Mouse (Mus musculus) heart, adult 9 months (tissue): ENCODE data around the gene Smim26.
"Not testable (repeated sequence)": the region's sequence is repeated elsewhere in the genome, so short reads cannot be mapped to it uniquely, and the experiment has no call there.

Experiments
- DNase-seq, 2 experiments: peaks; one replicate each; pipeline ENCODE4 v3.0.0; 2022; ENCODE audit warnings: low spot score in 2 of 2

Gene Smim26

DNA sequence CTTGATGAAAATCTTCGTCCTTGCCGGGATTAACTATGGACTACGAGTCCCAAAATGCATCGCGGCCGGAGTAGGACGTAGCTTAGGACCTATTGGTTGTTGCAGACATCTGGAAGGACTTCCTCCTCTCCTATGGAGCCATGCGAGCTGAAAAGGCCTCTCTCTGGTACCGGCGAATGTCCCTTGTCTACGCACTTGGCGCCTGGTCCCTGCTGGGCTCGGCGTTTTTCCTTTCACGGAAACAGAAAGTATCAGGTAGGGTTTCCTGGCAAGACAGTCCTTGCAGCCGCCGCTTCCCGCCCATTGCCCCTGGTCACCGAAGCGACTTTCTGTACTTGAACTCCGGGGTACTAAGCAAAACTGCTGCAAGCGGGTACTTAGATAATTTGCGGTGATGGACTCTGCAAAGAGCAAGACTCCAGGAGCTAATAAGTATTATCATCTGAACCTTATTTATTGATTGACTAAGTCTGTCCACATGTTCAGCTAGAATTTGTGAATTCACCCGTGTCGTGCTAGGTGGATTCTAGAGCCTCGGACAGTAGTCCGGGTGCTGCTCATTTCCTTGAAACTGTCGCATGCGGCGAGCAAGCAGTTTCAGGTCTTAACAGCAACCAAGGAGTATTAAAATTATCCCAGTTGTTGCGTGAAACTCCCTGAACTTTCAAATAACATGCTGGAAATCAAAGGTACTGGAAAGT is at the start of gene Smim26:
Gene Smim26, plus strand, starts transcription at position 104 of the 701 bp plus-strand sequence.
- DNase-seq, result peak; percentile 82

DNA sequence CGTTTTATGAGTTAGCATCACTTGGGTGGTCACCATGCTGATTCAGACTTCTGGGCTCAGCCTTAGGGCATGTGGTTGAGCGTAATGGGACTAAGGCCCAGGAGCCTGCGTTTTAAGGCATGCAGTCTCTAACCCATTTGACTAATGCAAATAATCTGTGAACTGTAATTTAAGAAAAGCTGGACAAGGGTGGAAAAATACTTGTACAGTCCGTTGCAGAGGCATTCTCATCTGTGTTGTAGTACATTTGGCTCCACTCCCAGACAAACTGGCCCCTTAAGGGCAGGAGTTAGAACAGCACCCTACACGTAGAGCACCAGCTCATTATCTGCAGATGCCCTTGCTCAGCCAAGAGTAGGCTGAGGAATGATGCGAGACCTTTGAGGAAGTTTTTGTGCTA is 49.2 kb upstream of the Smim26 start:
- DNase-seq, result no peak

DNA sequence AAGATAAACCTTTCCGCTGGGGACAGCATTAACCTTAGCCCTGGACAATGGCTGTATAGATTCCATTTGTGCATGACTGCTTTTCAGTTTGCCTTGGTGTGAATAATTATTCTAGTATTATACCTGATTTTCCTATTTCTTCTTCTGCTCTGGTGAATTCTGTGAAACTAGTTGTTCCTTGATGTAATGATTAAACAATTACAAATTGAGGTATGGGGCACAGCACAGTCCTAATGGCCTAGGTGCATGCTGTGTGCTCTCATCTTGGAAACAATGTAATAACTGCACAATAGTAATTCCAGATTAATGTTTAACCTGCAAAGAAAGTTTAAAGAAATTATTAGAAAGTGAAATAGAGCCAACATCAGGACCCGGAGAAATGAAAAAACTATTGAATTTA is 48.8 kb upstream of the Smim26 start:
- no peak for DNase-seq

DNA sequence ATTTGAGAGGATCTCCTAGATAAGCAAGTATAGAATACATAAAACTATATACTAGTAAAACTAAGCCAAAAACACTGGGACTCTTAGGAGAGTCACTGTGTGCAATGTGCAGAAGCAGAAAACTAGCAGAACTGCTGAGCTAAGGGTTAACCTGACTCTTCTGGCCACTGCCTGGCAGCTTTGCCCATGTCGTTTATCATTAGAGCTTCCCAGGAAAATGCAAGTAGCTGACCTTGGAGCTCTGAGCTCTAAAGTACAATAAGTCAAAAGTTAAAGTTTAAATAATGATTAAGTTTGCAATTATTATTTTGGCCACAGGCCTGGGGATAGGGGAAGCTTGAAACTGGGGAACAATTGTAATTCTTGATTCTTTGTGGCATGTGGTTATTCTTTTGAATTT is 48.4 kb upstream of the Smim26 start:
- no peak for DNase-seq

GRCm38 (mm10) chr2:144547559-144547958 is 46.3 kb upstream of the Smim26 start:
- no peak for DNase-seq

DNA sequence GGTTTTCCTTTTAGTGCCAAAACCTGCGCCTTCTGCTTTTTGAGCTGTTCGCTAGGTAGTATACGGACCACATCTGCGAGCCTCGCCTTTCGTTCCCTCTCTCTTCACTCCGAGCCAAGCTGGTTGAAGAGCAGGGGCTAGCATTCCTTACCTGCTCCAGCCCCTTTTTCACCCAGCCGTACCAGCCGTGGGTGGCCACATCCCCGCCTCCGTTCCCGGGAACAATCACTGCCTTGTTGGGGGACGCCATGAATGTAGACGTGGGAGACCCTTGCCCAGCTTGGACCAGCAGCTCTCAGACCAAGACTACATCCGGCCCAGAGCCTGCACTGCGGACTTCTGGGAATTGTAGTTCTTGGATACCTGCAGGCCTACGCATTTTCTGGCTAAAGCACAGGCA is 43.3 kb upstream of the Smim26 start, which contains the start of gene Rbbp9:
Gene Rbbp9, minus strand, starts transcription at position 341 of the 400 bp plus-strand sequence.
- DNase-seq, result peak; percentile 47 to 56

DNA sequence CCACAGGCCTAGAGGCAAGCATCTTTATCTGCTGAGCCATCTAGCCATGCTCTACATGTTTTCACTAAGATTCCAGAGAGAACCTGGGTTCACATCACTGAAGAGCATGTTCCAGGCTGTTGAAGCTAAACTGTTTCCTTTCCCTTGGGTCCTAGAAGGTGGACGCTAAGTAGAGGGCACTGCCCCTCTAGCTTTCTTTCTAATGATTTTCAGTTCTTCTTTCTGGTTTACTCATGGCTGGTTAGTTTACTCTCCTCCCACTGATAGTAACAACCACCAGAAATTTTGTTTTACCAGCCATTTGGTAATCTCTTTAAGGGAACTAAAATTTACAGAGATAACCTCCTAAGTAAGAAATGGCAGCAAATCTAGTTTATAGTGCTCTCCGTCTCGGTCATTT is 39.9 kb upstream of the Smim26 start:
- no peak for DNase-seq

GRCm38 (mm10) chr2:144555286-144555819 is 38.5 kb upstream of the Smim26 start:
- DNase-seq, result no peak

- DNase-seq, result peak; percentile 98 to 99
These were observed 37.9 kb upstream of the Smim26 start, which contains the start of gene Sec23b for GRCm38 (mm10) chr2:144555820-144556552. Sec23b (plus strand) TSS chr2:144556229.

DNA sequence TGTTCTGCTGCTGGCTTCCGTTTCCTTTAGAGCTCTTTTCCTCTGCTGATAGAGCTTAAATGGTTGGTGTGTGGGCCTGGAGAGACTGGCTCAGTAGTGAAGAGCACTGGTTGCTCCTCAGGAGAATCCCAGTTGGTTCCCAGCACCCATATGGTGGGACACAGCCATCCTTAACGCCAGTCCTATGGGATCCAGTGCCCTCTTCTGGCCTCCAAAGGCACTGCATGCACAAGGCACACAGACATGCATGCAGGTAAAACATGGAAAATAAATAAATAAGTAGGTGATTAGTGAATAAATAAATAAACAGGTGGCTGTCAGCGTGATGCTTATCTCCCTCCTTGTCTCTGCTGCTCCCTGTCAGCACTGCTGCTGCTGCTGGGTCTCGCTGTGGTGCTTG is 5.1 kb upstream of the Smim26 start:
- DNase-seq, result no peak

GRCm38 (mm10) chr2:144593036-144593435 is 818 bp upstream of the Smim26 start:
- not testable (repeated sequence) for DNase-seq

DNA sequence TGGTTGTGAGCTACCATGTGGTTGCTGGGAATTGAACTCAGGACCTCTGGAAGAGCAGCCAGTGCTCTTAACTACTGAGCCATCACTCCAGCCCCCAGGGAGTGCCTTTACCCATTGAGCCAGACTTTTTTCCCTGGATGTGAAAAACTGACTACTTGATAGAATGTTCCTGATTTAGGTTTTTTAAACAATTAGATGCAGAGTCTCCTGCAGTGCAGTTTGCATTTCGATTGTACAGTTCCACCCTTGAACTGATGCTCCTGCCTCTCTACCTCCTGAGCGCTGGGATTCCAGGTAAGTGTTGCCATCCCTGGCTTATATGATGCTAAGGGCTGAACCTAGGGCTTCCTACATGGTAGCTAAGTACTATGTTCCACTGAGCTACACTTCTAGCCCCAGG is 4.2 kb downstream of the Smim26 start:
- DNase-seq, result no peak

- DNase-seq, result peak; percentile 79 to 87
These were observed 6.2 kb downstream of the Smim26 start, which contains the start of gene Dtd1 for GRCm38 (mm10) chr2:144599831-144600687. Dtd1 (plus strand) TSS chr2:144599897.

- DNase-seq, result no peak
These were observed 7.7 kb downstream of the Smim26 start for GRCm38 (mm10) chr2:144601576-144601975.

DNA sequence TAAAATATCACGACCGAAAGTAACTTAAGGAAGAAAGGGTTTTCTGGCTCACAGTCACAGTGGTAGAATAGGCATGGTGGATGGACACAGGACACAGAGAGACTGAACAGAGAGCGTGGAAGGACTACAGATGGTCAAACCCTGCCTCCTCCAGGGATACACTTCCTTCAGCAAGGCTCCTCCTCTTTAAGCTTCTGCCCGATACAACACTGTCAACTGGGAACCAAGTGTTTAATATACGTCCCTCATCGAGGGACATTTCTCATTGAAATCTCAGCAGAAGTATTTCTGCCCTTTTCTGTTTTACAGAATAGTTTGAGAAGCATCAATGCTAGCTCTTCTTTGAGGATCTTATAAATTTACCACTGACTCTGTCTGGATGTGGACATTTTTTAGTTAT is 20.1 kb downstream of the Smim26 start:
- no peak for DNase-seq

DNA sequence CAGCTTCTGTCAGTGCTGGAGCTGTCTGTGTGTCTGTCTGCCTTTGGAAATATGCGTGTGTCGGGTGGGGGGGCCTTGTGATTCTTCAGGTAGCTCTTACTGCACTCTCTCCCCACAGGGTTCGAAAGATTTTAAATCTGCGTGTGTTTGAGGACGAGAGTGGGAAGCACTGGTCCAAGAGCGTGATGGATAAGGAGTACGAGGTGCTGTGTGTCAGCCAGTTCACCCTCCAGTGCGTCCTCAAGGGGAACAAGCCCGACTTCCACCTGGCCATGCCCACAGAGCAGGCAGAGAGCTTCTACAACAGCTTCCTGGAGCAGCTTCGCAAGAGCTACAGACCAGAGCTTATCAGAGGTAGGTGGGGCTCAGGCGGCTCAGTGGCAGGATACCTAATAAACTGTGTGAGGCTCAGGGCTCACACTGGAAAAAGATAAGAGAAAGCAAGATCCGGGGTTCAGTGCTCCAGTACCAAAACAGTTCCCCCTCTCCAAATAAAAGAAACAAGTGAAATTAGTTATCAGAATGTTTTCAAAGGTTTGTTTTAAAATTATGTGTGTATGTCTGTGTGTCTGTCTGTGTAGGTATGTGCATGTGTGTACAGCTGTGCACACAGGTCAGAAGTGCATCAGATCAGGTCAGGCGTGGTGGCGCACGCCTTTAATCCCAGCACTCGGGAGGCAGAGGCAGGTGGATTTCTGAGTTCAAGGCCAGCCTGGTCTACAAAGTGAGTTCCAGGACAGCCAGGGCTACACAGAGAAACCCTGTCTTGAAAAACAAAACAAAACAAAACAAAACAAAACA is 23.4 kb downstream of the Smim26 start:
- DNase-seq, result no peak

DNA sequence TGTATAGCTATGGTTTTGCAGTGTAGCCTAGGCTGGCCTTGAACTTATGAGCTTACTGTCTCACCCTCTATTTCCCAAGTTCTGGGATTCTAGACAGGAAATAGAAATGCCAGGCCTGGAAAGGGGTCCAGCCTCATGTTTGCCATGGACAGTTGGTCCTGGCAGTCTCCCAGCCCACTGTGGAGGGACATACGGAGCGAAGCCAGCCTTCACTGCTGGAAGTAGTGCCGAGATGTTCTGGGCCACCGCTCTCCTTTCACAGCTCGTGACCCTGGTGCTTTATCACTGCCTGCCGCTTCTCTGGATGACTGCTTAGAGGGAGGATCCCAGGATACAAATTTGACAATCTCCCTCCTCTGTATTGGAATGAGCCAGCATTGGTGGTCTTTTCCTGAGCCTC is 27.6 kb downstream of the Smim26 start:
- no peak for DNase-seq

DNA sequence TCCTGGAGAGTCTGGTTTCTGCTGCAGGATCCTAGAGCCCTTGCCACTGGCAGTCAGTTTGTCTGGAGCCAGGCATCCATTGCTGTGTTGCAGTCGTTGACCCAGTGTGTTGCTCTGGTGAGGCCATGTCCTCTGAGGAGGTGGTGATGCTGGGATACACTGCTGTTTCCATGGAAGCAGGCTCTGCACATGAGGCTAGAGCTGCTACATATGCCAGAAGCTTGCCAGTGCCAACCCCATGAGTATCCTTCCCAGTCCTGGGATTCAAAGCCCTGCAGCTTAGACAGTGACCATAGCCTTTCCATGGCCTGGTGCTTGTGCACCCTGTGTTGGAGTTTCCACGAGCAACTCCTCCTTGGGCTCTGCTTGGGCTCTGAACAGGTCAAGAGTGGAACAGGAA is 39.7 kb downstream of the Smim26 start:
- DNase-seq, result no peak

DNA sequence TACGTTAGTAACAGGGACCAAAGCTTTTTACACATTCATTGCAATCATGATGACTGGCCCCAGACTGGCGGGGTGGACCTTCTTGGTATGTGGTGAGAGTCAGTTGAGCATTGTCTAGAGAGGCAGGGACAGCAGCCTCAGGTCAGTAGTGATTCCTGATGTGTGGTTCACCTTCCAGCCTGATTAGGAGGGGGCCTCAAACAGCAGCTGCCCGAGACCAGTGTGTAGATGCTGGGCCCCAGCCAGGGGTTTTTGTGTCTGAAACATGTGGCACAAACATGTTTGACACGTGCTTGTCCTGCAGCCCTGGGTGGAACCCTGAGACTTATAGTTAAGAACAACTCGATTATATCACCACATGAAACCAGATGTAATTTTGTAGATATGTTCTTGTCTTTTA is 40.4 kb downstream of the Smim26 start:
- DNase-seq, result no peak

- DNase-seq, result no peak
These were observed 40.9 kb downstream of the Smim26 start for GRCm38 (mm10) chr2:144634729-144635128.
